Mouse (Mus musculus): ENCODE measurements around the gene Plcd3. TPM values are rescaled to one million over a fixed set of nuclear protein-coding genes. Genes with fewer than 3 reads are reported as not detected.

Gene Plcd3
- polyA plus RNA-seq (2015; fragmentation: Nextera tagmentation; extraction: Ambion mirVana): 2.5 and 2.6 TPM in 2 replicates

DNA sequence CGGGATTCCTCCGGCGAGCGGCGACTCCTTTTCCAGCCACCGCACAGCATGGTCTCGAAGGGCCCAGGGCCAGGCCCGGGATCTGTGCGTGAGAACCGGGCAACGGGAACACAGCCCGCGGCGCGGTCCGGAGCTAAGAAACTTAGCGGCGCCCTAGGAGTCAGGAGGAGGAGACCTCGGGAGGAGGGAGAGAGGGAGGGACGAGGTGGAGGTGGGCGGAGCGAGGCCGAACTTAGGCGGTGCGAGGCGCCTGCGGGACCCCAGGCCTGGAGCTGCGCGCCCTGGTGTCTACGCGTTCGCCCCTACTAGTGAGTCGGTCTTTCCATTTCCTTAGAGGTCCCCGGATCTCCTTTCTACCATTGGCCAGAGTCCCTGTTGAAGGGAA lies at the start of gene Plcd3, which contains the start of gene Acbd4:
TSS of gene Plcd3 (minus strand) at position 178 of the 385 bp plus-strand sequence.
TSS of gene Acbd4 (plus strand) at position 202 of the 385 bp plus-strand sequence.

DNA sequence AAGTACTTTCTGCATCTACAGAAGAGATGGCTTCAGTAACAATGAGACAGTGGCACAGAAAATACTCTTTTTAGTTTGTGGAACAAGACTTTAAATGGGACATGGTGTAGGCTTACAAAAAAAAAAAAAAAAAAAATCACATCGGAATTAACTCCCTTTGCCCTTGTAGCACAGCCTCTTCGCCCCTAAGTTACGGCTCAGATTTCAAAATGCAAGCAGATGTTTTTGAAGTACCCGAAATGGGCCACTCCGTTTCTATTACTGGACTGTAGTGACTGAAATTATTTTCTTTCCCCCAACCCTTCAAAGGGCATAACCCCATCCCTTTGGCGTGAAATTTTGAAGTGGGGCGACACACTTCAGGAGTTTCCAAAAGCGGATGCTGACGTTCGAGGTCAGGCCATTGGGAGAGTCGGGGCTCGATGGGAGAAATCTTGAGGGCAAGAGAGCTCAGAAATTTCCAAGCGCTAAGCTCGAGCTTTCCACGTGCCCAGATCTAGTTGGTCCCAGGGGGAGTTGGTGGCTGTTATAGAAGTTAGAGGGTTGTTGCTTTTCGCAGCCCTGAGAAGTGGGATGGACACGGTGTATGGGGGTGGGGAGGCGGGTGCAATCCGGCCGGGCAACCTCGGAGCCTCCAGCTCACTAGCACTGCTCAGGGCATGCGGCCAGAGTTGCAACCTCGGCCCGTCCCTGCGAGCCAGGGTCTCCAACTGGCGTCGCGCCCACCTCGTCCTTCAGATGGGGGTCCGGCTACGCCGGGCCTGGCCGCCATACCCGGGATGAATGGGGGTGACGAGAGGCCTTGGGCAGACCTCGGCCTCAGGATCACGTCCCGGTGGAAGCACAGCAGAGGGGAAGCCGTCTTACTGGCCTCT lies 30.5 kb upstream of the Plcd3 start, which contains the start of gene Hexim2:
TSS of gene Hexim2 (plus strand) at position 729 of the 875 bp plus-strand sequence.

DNA sequence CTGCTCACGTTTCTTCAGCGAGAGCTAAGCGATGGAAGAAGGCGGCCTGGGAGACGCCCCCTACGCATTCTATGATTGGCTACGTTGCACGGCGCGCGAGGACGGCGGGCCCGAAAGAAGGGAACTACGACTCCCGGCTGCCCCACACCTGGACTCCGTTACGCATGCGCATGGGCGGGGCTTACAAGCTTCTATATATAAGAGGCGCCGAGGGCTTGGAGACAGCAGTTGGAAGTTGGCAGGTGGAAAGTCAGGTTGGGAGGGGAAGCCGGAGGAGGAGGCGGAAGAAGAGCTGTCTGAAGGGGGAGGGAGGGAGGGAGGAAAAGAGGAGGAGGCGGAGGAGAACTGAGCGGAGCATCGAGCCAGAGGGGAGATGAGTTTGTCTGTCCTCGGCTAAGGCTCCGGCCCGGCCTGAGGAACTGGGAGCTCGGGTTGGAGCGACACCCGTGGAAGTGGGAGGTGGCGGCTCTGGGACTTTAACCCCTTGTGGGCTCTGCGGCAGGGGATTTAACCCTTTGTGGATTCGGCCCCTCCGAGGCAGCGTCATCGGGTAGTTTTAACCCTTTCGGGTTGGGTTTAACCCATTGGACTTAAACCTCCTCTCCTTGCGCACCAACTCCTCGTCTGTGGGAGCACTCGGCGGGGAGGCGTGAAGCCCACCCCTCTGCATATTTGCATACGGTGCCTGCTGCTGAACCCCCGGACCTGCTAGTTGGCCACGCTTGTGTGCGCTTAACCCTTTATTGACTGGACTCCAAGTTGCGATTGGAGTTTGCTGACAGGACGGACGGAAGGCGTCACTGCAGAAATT lies 14.8 kb upstream of the Plcd3 start, which contains the start of gene Hexim1:
TSS of gene Hexim1 (plus strand) at position 224 of the 811 bp plus-strand sequence.

DNA sequence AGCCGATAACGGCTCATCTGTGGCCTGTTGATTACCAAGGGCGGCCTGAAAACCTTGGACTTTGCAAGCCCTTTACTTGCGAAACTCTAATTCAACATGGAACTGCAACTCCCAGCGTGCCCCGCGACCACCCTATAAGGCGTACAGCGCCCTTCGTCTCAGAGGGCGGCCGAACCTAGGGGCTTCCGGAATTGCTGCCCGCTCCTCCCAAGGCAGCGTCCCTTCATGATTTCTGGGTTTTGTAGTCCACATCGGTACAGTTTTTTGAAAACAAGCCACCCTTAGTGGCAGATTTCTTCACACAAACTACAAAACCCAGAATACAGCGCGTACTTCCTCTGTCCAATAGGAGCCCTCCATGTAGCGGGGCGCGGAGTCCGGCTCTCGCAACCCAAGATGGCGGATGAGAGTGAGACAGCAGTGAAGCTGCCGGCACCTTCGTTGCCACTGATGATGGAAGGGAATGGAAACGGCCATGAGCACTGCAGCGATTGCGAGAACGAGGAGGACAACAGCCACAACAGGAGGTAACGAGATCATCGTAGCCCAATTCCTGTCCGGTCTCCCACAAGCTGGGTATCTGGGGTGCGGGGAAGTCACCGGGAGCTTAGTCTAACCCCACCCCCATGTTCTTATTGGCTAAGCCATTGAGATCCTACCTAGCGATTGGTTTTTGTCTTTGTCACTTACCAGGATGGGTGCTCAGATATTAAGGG lies 73.1 kb downstream of the Plcd3 start, which contains the start of the genes Nmt1 and Dcakd:
TSS of gene Nmt1 (plus strand) at position 15 of the 716 bp plus-strand sequence.
TSS of gene Dcakd (minus strand) at position 158 of the 716 bp plus-strand sequence.

Other genes starting within 250 kb of the Plcd3 start
- gene Eftud2, start 220.7 kb downstream of the Plcd3 start, polyA plus RNA-seq (2015; fragmentation: Nextera tagmentation; extraction: Ambion mirVana): 49.2 and 50.3 TPM in 2 replicates
- gene Ccdc103, start 220.5 kb downstream of the Plcd3 start, polyA plus RNA-seq (2015; fragmentation: Nextera tagmentation; extraction: Ambion mirVana): 0.17 and 0.21 TPM in 2 replicates
- gene Fam187a, start 216.5 kb downstream of the Plcd3 start, polyA plus RNA-seq (2015; fragmentation: Nextera tagmentation; extraction: Ambion mirVana): not detected in 2 replicates
- 0.11 and 0.14 TPM in 2 replicates for gene Gfap, start 200.7 kb downstream of the Plcd3 start, polyA plus RNA-seq (2015; fragmentation: Nextera tagmentation; extraction: Ambion mirVana)
- 1.4 and 2.1 TPM in 2 replicates for gene Kif18b, start 176.5 kb downstream of the Plcd3 start, polyA plus RNA-seq (2015; fragmentation: Nextera tagmentation; extraction: Ambion mirVana)
- gene C1ql1, start 155.0 kb downstream of the Plcd3 start, polyA plus RNA-seq (2015; fragmentation: Nextera tagmentation; extraction: Ambion mirVana): 0.45 and 0.55 TPM in 2 replicates
- 40.2 and 42.3 TPM in 2 replicates for gene Nmt1, start 73.5 kb downstream of the Plcd3 start, polyA plus RNA-seq (2015; fragmentation: Nextera tagmentation; extraction: Ambion mirVana)
- gene Dcakd, start 73.3 kb downstream of the Plcd3 start, polyA plus RNA-seq (2015; fragmentation: Nextera tagmentation; extraction: Ambion mirVana): 46.0 and 51.7 TPM in 2 replicates
- gene Acbd4, start within 50 bp of the Plcd3 start, polyA plus RNA-seq (2015; fragmentation: Nextera tagmentation; extraction: Ambion mirVana): 21.2 and 50.0 TPM in 2 replicates
- gene Hexim1, start 14.6 kb upstream of the Plcd3 start, polyA plus RNA-seq (2015; fragmentation: Nextera tagmentation; extraction: Ambion mirVana): 5.5 and 6.1 TPM in 2 replicates
- 9.1 and 10.1 TPM in 2 replicates for gene Hexim2, start 30.8 kb upstream of the Plcd3 start, polyA plus RNA-seq (2015; fragmentation: Nextera tagmentation; extraction: Ambion mirVana)
- 0.90 and 1.9 TPM in 2 replicates for gene Fmnl1, start 69.4 kb upstream of the Plcd3 start, polyA plus RNA-seq (2015; fragmentation: Nextera tagmentation; extraction: Ambion mirVana)
- gene 1700023F06Rik, start 106.9 kb upstream of the Plcd3 start, polyA plus RNA-seq (2015; fragmentation: Nextera tagmentation; extraction: Ambion mirVana): not detected in 2 replicates
- 0.12 TPM in 1 of 2 replicates, not detected in the other for gene Spata32, start 116.8 kb upstream of the Plcd3 start, polyA plus RNA-seq (2015; fragmentation: Nextera tagmentation; extraction: Ambion mirVana)
- 3.1 and 3.3 TPM in 2 replicates for gene Map3k14, start 165.8 kb upstream of the Plcd3 start, polyA plus RNA-seq (2015; fragmentation: Nextera tagmentation; extraction: Ambion mirVana)

Measured in skeletal muscle tissue, postnatal 0 days (tissue).